Mouse (Mus musculus) testis, adult 2 months (tissue): ENCODE results near the gene 5031439G07Rik. TPM values are rescaled to one million over a fixed set of nuclear protein-coding genes. Genes with fewer than 3 reads are reported as not detected.

ENCODE experiments used
- H3K27ac ChIP-seq: fragments of 200-500 bp; 2 replicates; pipeline ENCODE4 v1.5.1; 2012; ENCODE audit warnings: low read depth, low read length; ENCODE audit not compliant: control insufficient read depth, insufficient read depth
- H3K27me3 ChIP-seq: fragments of 200-500 bp; 2 replicates; pipeline ENCODE4 v1.6.1; 2012; ENCODE audit warnings: mild to moderate bottlenecking, low read length, moderate library complexity; ENCODE audit not compliant: control insufficient read depth, insufficient read depth
- H3K36me3 ChIP-seq: fragments of 200-500 bp; 2 replicates; pipeline ENCODE4 v1.6.1; 2012; ENCODE audit warnings: mild to moderate bottlenecking, low read length; ENCODE audit not compliant: control insufficient read depth, insufficient read depth
- H3K4me1 ChIP-seq: fragments of 200-500 bp; 2 replicates; pipeline ENCODE4 v1.6.1; 2012; ENCODE audit warnings: low read length; ENCODE audit not compliant: control insufficient read depth, insufficient read depth
- H3K4me3 ChIP-seq: fragments of 200-500 bp; 2 replicates; pipeline ENCODE4 v1.5.1; 2012; ENCODE audit warnings: low read depth, mild to moderate bottlenecking, low read length, moderate library complexity, mixed read lengths; ENCODE audit not compliant: control insufficient read depth
- CTCF ChIP-seq: fragments of 200-500 bp; IDR thresholded peaks from 2 replicates; pipeline ENCODE4 v1.5.1; 2012; ENCODE audit warnings: low read depth, mild to moderate bottlenecking, inconsistent platforms, low read length, moderate library complexity; ENCODE audit not compliant: control insufficient read depth, insufficient read depth, insufficient replicate concordance
- POLR2A ChIP-seq: fragments of 200-500 bp; IDR thresholded peaks from 2 replicates; pipeline ENCODE4 v1.6.1; 2012; ENCODE audit warnings: low read depth, mild to moderate bottlenecking, inconsistent platforms, low read length, moderate library complexity; ENCODE audit not compliant: control insufficient read depth
- polyA plus RNA-seq: library from polyadenylated mRNA; depleted of rRNA; stranded (reverse); fragments of >200 nt; gene quantifications from 2 replicates; pipeline ENCODE4 v1.2.3, GENCODE M21; 2012

The 5031439G07Rik gene
- polyA plus RNA-seq, 1 experiment, result 29.2 TPM

DNA sequence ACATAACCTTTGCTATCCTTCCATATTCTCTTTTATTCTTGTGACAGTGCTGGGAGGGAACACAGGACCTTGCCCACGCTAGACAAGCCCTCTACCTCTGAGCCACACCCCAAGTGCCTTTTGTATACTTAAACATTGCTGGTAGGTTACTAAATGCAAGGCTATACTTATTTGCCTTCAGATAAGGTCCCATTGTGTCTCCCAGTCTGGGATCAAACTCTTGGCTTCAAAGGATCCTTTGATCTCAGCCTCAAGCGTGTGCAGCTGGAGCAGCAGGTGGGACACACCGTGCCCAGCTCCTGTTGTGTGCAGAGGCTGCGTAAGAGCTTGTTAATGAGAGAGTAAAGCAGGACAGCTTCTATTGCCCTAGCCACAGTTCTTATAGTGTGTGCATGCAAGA is 39.4 kb upstream of the 5031439G07Rik start:
- no peaks in the 10 kb centered on the region for H3K36me3 ChIP-seq
- no peaks in the 10 kb centered on the region for H3K27me3 ChIP-seq
- TF ChIP-seq POLR2A, result no peak
- no peak for TF ChIP-seq CTCF
- H3K27ac ChIP-seq, result no peak overlapping the region
- no peaks in the 10 kb centered on the region for H3K4me1 ChIP-seq
- no peak overlapping the region for H3K4me3 ChIP-seq

DNA sequence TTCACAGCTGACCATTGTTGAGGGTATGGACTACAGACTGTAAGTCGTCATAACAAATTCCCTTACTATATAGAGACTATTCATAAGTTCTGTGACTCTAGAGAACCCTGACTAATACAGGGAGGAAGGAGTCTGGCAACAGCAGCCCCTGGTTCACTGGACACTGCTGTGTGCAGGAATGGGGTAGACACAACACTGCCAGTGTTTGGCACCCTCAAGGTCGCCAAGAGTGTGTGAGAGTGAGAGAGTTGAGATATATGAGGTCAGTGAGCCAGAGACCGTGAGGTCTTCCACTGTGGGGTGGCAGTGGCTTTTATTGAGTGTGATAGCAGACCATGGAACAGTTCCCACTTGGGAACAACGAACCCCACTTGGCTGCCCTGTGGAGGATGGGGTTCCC is 37.8 kb upstream of the 5031439G07Rik start:
- TF ChIP-seq POLR2A (no peak), CTCF (no peak)
- no peaks in the 10 kb centered on the region for H3K36me3 ChIP-seq

GRCm38 (mm10) chr15:85022211-85022610 is 33.9 kb upstream of the 5031439G07Rik start:
- H3K4me3 ChIP-seq, result no peak overlapping the region
- no peaks in the 10 kb centered on the region for H3K36me3 ChIP-seq
- peaks cover 2% of the 10 kb centered on the region; the same call in 1 of the 2 replicates for H3K4me1 ChIP-seq
- no peak overlapping the region for H3K27ac ChIP-seq
- H3K27me3 ChIP-seq, result no peaks in the 10 kb centered on the region
- no peak for TF ChIP-seq CTCF
- no peak for TF ChIP-seq POLR2A

More for the DNA sequence above, 37.8 kb upstream of the 5031439G07Rik start:
- no peak overlapping the region for H3K4me3 ChIP-seq
- H3K27ac ChIP-seq, result no peak overlapping the region
- no peaks in the 10 kb centered on the region for H3K4me1 ChIP-seq
- no peaks in the 10 kb centered on the region for H3K27me3 ChIP-seq

- Histone ChIP-seq H3K36me3 (no peaks in the 10 kb centered on the region), H3K4me3 (no peak within 1 kb of the TSS), H3K4me1 (peaks cover 9% of the 10 kb centered on the region), H3K27ac (no peak within 1 kb of the TSS), H3K27me3 (no peaks in the 10 kb centered on the region)
- TF ChIP-seq POLR2A (no peak), CTCF (no peak)
Observed at GRCm38 (mm10) chr15:85016951-85017664, 28.8 kb upstream of the 5031439G07Rik start, which contains the start of gene Upk3a. TSS of gene Upk3a (plus strand) at chr15:85017141.

GRCm38 (mm10) chr15:85015771-85016170 is 27.4 kb upstream of the 5031439G07Rik start:
- no peak overlapping the region for H3K4me3 ChIP-seq
- no peak overlapping the region for H3K27ac ChIP-seq
- peaks cover 13% of the 10 kb centered on the region for H3K4me1 ChIP-seq
- TF ChIP-seq POLR2A, result no peak
- TF ChIP-seq CTCF, result no peak
- H3K27me3 ChIP-seq, result no peaks in the 10 kb centered on the region
- H3K36me3 ChIP-seq, result no peaks in the 10 kb centered on the region

DNA sequence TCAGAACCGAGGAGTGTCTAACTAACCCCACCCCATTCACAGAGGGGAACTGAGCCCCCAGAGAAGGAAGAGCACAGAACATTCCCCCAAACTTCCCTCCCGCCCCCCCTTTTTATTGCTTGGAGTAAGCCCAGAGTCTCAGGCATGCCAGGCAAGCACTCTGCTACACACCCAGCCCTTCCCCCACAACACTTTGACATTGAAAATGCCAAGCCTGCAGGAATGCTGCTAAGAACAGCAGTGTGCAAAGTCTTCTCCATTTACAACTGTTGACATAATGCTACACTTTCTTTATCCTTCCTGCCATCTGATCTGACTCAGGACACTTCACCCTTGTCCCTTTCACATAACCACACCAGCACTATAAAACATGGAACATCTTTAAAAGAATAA is 24.3 kb upstream of the 5031439G07Rik start:
- TF ChIP-seq CTCF (no peak), POLR2A (no peak)

DNA sequence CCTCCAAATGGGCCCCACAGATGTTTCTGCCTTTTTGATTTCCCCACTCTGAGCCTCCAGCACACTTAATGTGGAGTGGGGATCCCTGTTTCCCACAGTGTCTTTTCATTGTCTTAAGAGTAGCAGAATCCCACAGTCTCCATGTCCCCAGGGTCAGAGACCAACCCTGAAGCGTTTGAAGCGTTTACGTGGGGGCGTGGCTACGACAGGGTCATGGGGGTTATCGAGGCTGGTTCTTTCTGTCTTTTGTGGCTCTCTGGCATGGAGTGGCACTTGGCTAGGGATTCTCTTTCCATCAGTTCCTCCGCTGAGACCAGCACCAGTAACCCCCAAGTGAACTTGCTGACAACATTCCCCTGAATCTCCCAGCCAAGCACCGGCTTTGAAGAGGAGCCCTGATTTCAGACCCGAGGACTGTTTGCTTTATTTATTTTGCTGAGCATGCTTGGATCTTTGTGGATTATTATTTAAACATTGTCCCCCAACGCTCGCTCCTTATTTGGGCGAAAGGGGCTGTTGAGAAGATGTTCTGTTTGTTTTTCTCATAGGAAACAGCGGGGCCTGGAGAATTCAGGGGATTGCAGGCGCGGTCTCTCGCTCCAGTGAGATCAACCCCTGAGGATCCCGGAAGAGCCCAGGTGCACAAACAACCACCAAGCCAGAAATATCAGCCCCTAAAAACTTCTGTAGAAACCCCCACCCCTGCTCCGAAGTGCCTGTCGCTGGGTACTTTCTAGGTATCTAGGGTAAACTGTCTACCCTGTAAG is 23.7 kb upstream of the 5031439G07Rik start:
- Histone ChIP-seq H3K4me1 (peaks cover 9% of the 10 kb centered on the region), H3K36me3 (no peaks in the 10 kb centered on the region), H3K27ac (no peak overlapping the region), H3K27me3 (no peaks in the 10 kb centered on the region), H3K4me3 (no peak overlapping the region)
- TF ChIP-seq POLR2A (no peak), CTCF (no peak)

More for the DNA sequence above, 24.3 kb upstream of the 5031439G07Rik start:
- Histone ChIP-seq H3K27ac (no peak overlapping the region), H3K4me3 (no peak overlapping the region), H3K36me3 (no peaks in the 10 kb centered on the region), H3K4me1 (peaks cover 13% of the 10 kb centered on the region), H3K27me3 (no peaks in the 10 kb centered on the region)

DNA sequence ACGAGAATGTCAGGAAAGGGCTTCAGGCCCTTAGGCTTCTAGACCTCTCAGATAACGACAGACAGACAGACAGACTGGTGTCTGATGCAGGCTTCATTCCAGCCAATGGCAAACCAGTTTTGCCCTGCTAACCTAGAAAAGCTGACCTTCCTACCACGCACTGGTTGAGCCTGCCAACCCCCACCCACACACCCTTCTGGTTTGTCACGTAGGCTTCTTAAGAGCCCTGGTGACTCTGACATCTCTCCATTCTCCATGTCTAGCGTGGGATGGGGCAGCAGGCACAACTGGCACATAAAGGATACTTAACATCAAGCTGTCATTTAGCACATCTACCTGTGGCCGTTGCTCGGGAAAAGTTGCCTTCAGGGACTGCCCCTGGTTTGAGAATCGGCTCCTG is 21.3 kb upstream of the 5031439G07Rik start:
- Histone ChIP-seq H3K4me3 (no peak overlapping the region), H3K4me1 (peaks cover 7% of the 10 kb centered on the region), H3K27ac (no peak overlapping the region), H3K36me3 (no peaks in the 10 kb centered on the region), H3K27me3 (no peaks in the 10 kb centered on the region)
- no peak for TF ChIP-seq POLR2A
- no peak for TF ChIP-seq CTCF
